Mouse (Mus musculus) megakaryocyte, embryonic 14.5 days (primary cell): ENCODE measurements at regions not wholly inside any gene's neighbourhood (a gene's known extent, or its start where the extent isn't known, plus 50 kb on each side); places are given as distances from the start of the nearest gene placed in this dataset.

Experiments
- H3K27me3 ChIP-seq: replicated peaks from 2 replicates; pipeline ENCODE3; 2012; ENCODE audit warnings: inconsistent platforms
- H3K36me3 ChIP-seq: replicated peaks from 2 replicates; pipeline ENCODE3; 2012; ENCODE audit warnings: low read length, inconsistent platforms, mixed read lengths
- H3K4me1 ChIP-seq: 2 replicates; pipeline ENCODE4 v1.6.1; 2012; ENCODE audit warnings: inconsistent platforms
- H3K4me3 ChIP-seq: replicated peaks from 2 replicates; pipeline ENCODE3; 2012; ENCODE audit warnings: moderate library complexity, mild to moderate bottlenecking, inconsistent platforms
- H3K9me3 ChIP-seq: 2 replicates; pipeline ENCODE4 v1.6.1; 2012; ENCODE audit warnings: inconsistent platforms
- FLI1 ChIP-seq: IDR thresholded peaks from 2 replicates; pipeline ENCODE4 v1.6.1; 2012; ENCODE audit warnings: low read length, inconsistent platforms, mixed read lengths
- GATA1 ChIP-seq: IDR thresholded peaks from 3 replicates; pipeline ENCODE4 v1.6.1; 2012; ENCODE audit warnings: mixed read lengths, low read length, inconsistent platforms, borderline replicate concordance

DNA sequence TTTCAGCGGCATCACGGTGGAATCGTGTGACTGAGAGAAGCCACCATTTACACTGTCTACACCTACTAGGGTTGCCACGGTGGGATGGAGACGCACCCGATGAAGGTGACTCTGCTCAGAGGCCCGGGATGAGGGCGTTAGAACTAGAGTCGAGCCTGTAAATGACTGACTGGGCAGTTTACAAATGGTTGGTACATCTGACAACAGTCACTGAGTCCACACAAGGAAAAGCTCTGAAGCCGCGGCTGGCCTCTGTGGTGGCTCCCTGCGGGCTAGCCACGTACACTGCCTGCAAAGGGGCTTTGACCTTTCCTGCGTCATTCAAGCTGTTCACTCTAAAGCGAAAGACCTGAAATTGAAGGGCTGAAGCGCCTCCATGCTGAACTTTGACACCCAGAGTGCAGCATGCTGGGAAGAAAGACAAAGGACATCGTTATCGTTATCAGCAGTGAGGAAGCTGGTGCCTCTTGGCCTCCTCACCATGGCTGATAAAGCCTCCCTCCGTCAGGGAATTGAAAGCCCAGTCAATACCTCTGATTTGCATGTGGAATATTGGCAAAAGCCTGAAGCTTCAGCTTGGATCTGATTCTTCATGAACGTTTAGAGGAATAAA is 462.1 kb upstream of the Arglu1 start:
- Histone ChIP-seq H3K4me1 (peaks cover 4% of the 10 kb centered on the region; the same call in 1 of the 2 replicates), H3K4me3 (no peak overlapping the region), H3K27me3 (no peaks in the 10 kb centered on the region), H3K9me3 (peaks cover 13% of the 10 kb centered on the region), H3K36me3 (no peaks in the 10 kb centered on the region)
- TF ChIP-seq GATA1 (no peak), FLI1 (no peak)

GRCm38 (mm10) chr8:9144362-9144761 is 454.0 kb upstream of the Arglu1 start:
- Histone ChIP-seq H3K4me3 (no peak overlapping the region), H3K27me3 (no peaks in the 10 kb centered on the region), H3K4me1 (no peaks in the 10 kb centered on the region), H3K9me3 (peaks cover 10% of the 10 kb centered on the region; the same call in 1 of the 2 replicates), H3K36me3 (no peaks in the 10 kb centered on the region)
- no peak for TF ChIP-seq GATA1
- TF ChIP-seq FLI1: no peak

GRCm38 (mm10) chr8:9139781-9140180 is 449.5 kb upstream of the Arglu1 start:
- Histone ChIP-seq H3K4me3 (no peak overlapping the region), H3K9me3 (peaks cover 8% of the 10 kb centered on the region; the same call in 1 of the 2 replicates), H3K4me1 (no peaks in the 10 kb centered on the region), H3K27me3 (no peaks in the 10 kb centered on the region), H3K36me3 (no peaks in the 10 kb centered on the region)
- TF ChIP-seq GATA1 (no peak), FLI1 (no peak)

- Histone ChIP-seq H3K4me3 (no peak overlapping the region), H3K9me3 (0 out of 2 replicates have a peak, but pooled peaks cover 3% of the 10 kb centered on the region), H3K4me1 (no peaks in the 10 kb centered on the region), H3K27me3 (no peaks in the 10 kb centered on the region), H3K36me3 (no peaks in the 10 kb centered on the region)
- TF ChIP-seq FLI1 (no peak), GATA1 (no peak)
These were observed 448.8 kb upstream of the Arglu1 start for GRCm38 (mm10) chr8:9139059-9139620.

- Histone ChIP-seq H3K27me3 (no peaks in the 10 kb centered on the region), H3K36me3 (no peaks in the 10 kb centered on the region), H3K9me3 (no peaks in the 10 kb centered on the region), H3K4me3 (no peak overlapping the region), H3K4me1 (no peaks in the 10 kb centered on the region)
- TF ChIP-seq FLI1 (no peak), GATA1 (no peak)
These were observed 443.4 kb upstream of the Arglu1 start for GRCm38 (mm10) chr8:9133758-9134157.

DNA sequence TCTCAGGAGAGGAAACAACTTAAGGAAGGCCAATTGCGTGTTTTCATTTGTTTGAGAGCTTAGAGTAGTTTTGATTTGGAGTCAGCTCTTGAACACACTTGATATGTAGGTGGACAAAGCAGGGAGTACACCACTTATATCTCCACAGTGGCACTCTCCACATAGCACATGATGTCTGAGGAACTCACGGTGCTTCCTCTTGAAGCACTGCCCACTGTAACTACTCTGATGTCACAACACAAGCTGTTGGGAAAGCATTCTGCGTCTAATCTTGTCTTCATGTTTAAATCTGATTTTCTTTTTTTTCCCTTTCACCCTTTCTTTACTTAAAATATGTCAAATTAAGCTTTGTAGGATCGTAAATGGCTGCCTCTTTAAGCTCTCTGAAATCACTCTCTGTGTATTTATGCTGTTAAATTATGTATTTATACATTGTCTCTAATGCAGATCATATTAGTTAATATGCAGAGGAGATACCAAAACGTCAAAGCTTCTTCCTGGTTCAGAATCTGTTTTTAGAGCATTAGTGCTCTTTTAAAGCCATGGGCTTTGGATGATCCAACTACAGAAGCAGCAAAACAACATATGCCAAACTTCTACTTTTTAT is 442.4 kb upstream of the Arglu1 start:
- Histone ChIP-seq H3K27me3 (no peaks in the 10 kb centered on the region), H3K4me3 (no peak overlapping the region), H3K4me1 (no peaks in the 10 kb centered on the region), H3K36me3 (no peaks in the 10 kb centered on the region), H3K9me3 (no peaks in the 10 kb centered on the region)
- TF ChIP-seq FLI1: no peak
- no peak for TF ChIP-seq GATA1

- no peaks in the 10 kb centered on the region for H3K4me1 ChIP-seq
- no peak overlapping the region for H3K4me3 ChIP-seq
- H3K27me3 ChIP-seq: no peaks in the 10 kb centered on the region
- no peak for TF ChIP-seq GATA1
- no peak for TF ChIP-seq FLI1
- no peaks in the 10 kb centered on the region for H3K36me3 ChIP-seq
- H3K9me3 ChIP-seq: peaks cover 4% of the 10 kb centered on the region; the same call in 1 of the 2 replicates
These were observed 440.9 kb upstream of the Arglu1 start for GRCm38 (mm10) chr8:9131249-9131648.

- Histone ChIP-seq H3K4me3 (no peak overlapping the region), H3K9me3 (peaks cover 9% of the 10 kb centered on the region), H3K27me3 (no peaks in the 10 kb centered on the region), H3K4me1 (no peaks in the 10 kb centered on the region), H3K36me3 (no peaks in the 10 kb centered on the region)
- TF ChIP-seq GATA1: no peak
- TF ChIP-seq FLI1: no peak
These were observed 434.2 kb upstream of the Arglu1 start for GRCm38 (mm10) chr8:9124503-9124902.

GRCm38 (mm10) chr8:9117809-9118737 is 427.8 kb upstream of the Arglu1 start:
- Histone ChIP-seq H3K4me1 (no peaks in the 10 kb centered on the region), H3K27me3 (no peaks in the 10 kb centered on the region), H3K36me3 (no peaks in the 10 kb centered on the region), H3K4me3 (peak overlapping the region; percentile 34), H3K9me3 (peaks cover 11% of the 10 kb centered on the region)
- TF ChIP-seq FLI1: no peak
- TF ChIP-seq GATA1: no peak

- no peak for TF ChIP-seq GATA1
- TF ChIP-seq FLI1: no peak
- Histone ChIP-seq H3K36me3 (no peaks in the 10 kb centered on the region), H3K4me3 (no peak overlapping the region), H3K4me1 (peaks cover 3% of the 10 kb centered on the region; the same call in 1 of the 2 replicates), H3K27me3 (no peaks in the 10 kb centered on the region), H3K9me3 (no peaks in the 10 kb centered on the region)
These were observed 405.7 kb upstream of the Arglu1 start for GRCm38 (mm10) chr8:9095980-9096379.
